Mouse (Mus musculus): ENCODE data around the gene Nrgn. TPM values are rescaled to one million over a fixed set of nuclear protein-coding genes. Genes with fewer than 3 reads are reported as not detected.

Nrgn gene
- total RNA-seq, 2 experiments from 2014 or later = 0.34 to 0.57 TPM

Other genes with a start within 250 kb of the Nrgn start
- 1 to 10 TPM; 1.5 TPM for gene Ccdc15, start 204.5 kb downstream of the Nrgn start, total RNA-seq (2021)
- under 1 TPM; 0.11 to 0.17 TPM for gene Hepacam, start 185.6 kb downstream of the Nrgn start, total RNA-seq (2021)
- gene Robo4, start 151.0 kb downstream of the Nrgn start, total RNA-seq (2021) = 10 to 100 TPM in 1 of 2 experiments, 1 to 10 TPM in 1; 6.4 to 10.1 TPM
- gene Robo3, start 119.7 kb downstream of the Nrgn start, total RNA-seq (2021) = not detected
- 1 to 10 TPM; 3.2 to 5.5 TPM for gene Msantd2, start 63.6 kb downstream of the Nrgn start, total RNA-seq (2021)
- gene Esam, start 24.8 kb downstream of the Nrgn start, total RNA-seq (2021) = 10 to 100 TPM; 17.9 to 18.5 TPM
- gene Vsig2, start 13.6 kb downstream of the Nrgn start, total RNA-seq (2021) = under 1 TPM; 0.55 to 0.85 TPM
- gene Siae, start 2.8 kb upstream of the Nrgn start, total RNA-seq (2021) = 1 to 10 TPM; 3.3 to 4.0 TPM
- gene Spa17, start 60.8 kb upstream of the Nrgn start, total RNA-seq (2021) = 1 to 10 TPM; 2.8 to 3.5 TPM
- 10 to 100 TPM; 30.6 to 33.3 TPM for gene Tbrg1, start 104.4 kb upstream of the Nrgn start, total RNA-seq (2021)
- not detected for gene Panx3, start 116.3 kb upstream of the Nrgn start, total RNA-seq (2021)
- not detected for gene Olfr160, start 163.3 kb upstream of the Nrgn start, total RNA-seq (2021)
- gene Olfr874, start 192.2 kb upstream of the Nrgn start, total RNA-seq (2021) = not detected
- gene Olfr875, start 219.0 kb upstream of the Nrgn start, total RNA-seq (2021) = not detected